Mouse (Mus musculus) cerebellum, adult 2 months (tissue): ENCODE measurements around the gene Spib.

Source experiments
- CTCF ChIP-seq: fragments of 200-500 bp; IDR thresholded peaks from 2 replicates; pipeline ENCODE4 v1.5.1; 2011; ENCODE audit warnings: low read depth, mild to moderate bottlenecking, control low read depth, low read length, moderate library complexity, borderline replicate concordance; ENCODE audit not compliant: insufficient read depth
- POLR2A ChIP-seq: fragments of 200-500 bp; IDR thresholded peaks from 2 replicates; pipeline ENCODE4 v1.6.1; 2011; ENCODE audit warnings: low read length, control low read depth, borderline replicate concordance; ENCODE audit not compliant: insufficient read depth

DNA sequence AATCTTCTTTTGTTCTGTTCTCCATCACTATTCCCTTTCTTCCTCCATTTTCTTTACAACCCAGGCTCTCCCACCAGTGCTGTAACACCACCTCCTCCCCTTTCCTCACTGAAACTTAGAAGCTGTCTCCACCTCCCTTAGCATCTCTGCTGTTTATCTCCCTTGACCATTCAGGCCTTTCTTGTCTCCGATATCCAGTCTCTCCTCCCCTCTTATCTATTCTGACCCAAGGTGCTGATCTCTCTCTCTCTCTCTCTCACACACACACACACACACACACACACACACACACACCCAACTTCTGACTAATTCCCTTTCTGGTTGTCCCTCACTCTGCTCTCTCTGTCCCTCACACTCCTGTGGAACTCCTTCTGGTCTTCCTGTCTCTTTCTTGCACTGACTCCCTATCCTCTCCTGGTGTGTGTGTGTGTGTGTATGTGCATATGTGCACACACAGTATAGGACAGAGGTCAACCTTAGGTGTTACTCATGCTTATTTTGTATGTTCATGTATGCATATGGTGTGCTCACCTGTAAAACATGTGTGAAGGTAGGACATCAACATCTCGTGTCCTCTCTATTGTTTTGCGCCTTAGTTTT is 48.9 kb downstream of the Spib start:
- no peak for TF ChIP-seq CTCF
- TF ChIP-seq POLR2A, result no peak
